Mouse (Mus musculus): ENCODE data around the gene Dlk2. TPM values are rescaled to one million over a fixed set of nuclear protein-coding genes. Genes with fewer than 3 reads are reported as not detected.

The Dlk2 gene
- polyA plus RNA-seq, 1 experiment from 2014 or later = 1.3 TPM

GRCm38 (mm10) chr17:46351026-46351700 is 53.9 kb downstream of the Dlk2 start:
- no peak overlapping the region for H3K4me2 ChIP-seq (replicated peaks; ENCODE audit: low read depth, low read length)
- no peak overlapping the region for H3K9ac ChIP-seq (ENCODE audit: low read depth, low read length)
- no peak overlapping the region for H3K27ac ChIP-seq (ENCODE audit: low read depth, low read length)
- WGBS = 86% methylated on average over 8 of the region's 8 CpGs
- no peaks in the 10 kb centered on the region for H3K27me3 ChIP-seq (ENCODE audit: control insufficient read depth, insufficient read depth, low read length)
- ATAC-seq (ENCODE audit: low FRiP score) (no peak), DNase-seq (ENCODE audit: low spot score) (no peak)
- no peaks in the 10 kb centered on the region for H3K36me3 ChIP-seq (ENCODE audit: control insufficient read depth, insufficient read depth, low read length)
- H3K9me3 ChIP-seq (ENCODE audit: control insufficient read depth, low read length) = no peaks in the 10 kb centered on the region
- H3K4me1 ChIP-seq (replicated peaks; ENCODE audit: control insufficient read depth, insufficient read depth, low read length) = no peaks in the 10 kb centered on the region
- no peak overlapping the region for H3K4me3 ChIP-seq (ENCODE audit: low read depth, low read length)

Other genes with a start within 250 kb of the Dlk2 start
- gene Mrps18a, start 186.4 kb upstream of the Dlk2 start, polyA plus RNA-seq (2014; fragmentation: Nextera tagmentation; extraction: Ambion mirVana) = 122 and 130 TPM in 2 replicates
- gene Rsph9, start 153.2 kb upstream of the Dlk2 start, polyA plus RNA-seq (2014; fragmentation: Nextera tagmentation; extraction: Ambion mirVana) = 17.6 and 20.1 TPM in 2 replicates
- 37.9 and 38.0 TPM in 2 replicates for gene Mad2l1bp, start 143.9 kb upstream of the Dlk2 start, polyA plus RNA-seq (2014; fragmentation: Nextera tagmentation; extraction: Ambion mirVana)
- 23.3 and 27.2 TPM in 2 replicates for gene Gtpbp2, start 136.4 kb upstream of the Dlk2 start, polyA plus RNA-seq (2014; fragmentation: Nextera tagmentation; extraction: Ambion mirVana)
- 10.4 and 10.7 TPM in 2 replicates for gene Polh, start 94.8 kb upstream of the Dlk2 start, polyA plus RNA-seq (2014; fragmentation: Nextera tagmentation; extraction: Ambion mirVana)
- gene Xpo5, start 94.6 kb upstream of the Dlk2 start, polyA plus RNA-seq (2014; fragmentation: Nextera tagmentation; extraction: Ambion mirVana) = 60.6 and 69.1 TPM in 2 replicates
- 100 and 113 TPM in 2 replicates for gene Polr1c, start 49.4 kb upstream of the Dlk2 start, polyA plus RNA-seq (2014; fragmentation: Nextera tagmentation; extraction: Ambion mirVana)
- gene Yipf3, start 49.3 kb upstream of the Dlk2 start, polyA plus RNA-seq (2014; fragmentation: Nextera tagmentation; extraction: Ambion mirVana) = 64.0 and 64.7 TPM in 2 replicates
- 3.1 and 3.4 TPM in 2 replicates for gene Lrrc73, start 43.9 kb upstream of the Dlk2 start, polyA plus RNA-seq (2014; fragmentation: Nextera tagmentation; extraction: Ambion mirVana)
- gene Tjap1, start 14.4 kb upstream of the Dlk2 start, polyA plus RNA-seq (2014; fragmentation: Nextera tagmentation; extraction: Ambion mirVana) = 43.4 and 47.4 TPM in 2 replicates
- gene Abcc10, start 30.9 kb downstream of the Dlk2 start, polyA plus RNA-seq (2014; fragmentation: Nextera tagmentation; extraction: Ambion mirVana) = 3.8 and 4.8 TPM in 2 replicates
- gene Zfp318, start 86.3 kb downstream of the Dlk2 start, polyA plus RNA-seq (2014; fragmentation: Nextera tagmentation; extraction: Ambion mirVana) = 16.5 and 20.7 TPM in 2 replicates
- gene Crip3, start 131.5 kb downstream of the Dlk2 start, polyA plus RNA-seq (2014; fragmentation: Nextera tagmentation; extraction: Ambion mirVana) = 0.74 and 0.86 TPM in 2 replicates
- gene Slc22a7, start 141.0 kb downstream of the Dlk2 start, polyA plus RNA-seq (2014; fragmentation: Nextera tagmentation; extraction: Ambion mirVana) = not detected in 2 replicates
- gene Ttbk1, start 190.3 kb downstream of the Dlk2 start, polyA plus RNA-seq (2014; fragmentation: Nextera tagmentation; extraction: Ambion mirVana) = 2.3 and 2.4 TPM in 2 replicates
- 59.7 and 64.7 TPM in 2 replicates for gene Dnph1, start 199.3 kb downstream of the Dlk2 start, polyA plus RNA-seq (2014; fragmentation: Nextera tagmentation; extraction: Ambion mirVana)
- 4.7 and 4.8 TPM in 2 replicates for gene Cul9, start 249.0 kb downstream of the Dlk2 start, polyA plus RNA-seq (2014; fragmentation: Nextera tagmentation; extraction: Ambion mirVana)

Data from hindbrain, embryonic 11.5 days (tissue).